Mouse (Mus musculus): ENCODE data around the gene Slc6a5. TPM values are rescaled to one million over a fixed set of nuclear protein-coding genes. Genes with fewer than 3 reads are reported as not detected.

The Slc6a5 gene
- polyA plus RNA-seq, 1 experiment from 2014 or later: not detected

DNA sequence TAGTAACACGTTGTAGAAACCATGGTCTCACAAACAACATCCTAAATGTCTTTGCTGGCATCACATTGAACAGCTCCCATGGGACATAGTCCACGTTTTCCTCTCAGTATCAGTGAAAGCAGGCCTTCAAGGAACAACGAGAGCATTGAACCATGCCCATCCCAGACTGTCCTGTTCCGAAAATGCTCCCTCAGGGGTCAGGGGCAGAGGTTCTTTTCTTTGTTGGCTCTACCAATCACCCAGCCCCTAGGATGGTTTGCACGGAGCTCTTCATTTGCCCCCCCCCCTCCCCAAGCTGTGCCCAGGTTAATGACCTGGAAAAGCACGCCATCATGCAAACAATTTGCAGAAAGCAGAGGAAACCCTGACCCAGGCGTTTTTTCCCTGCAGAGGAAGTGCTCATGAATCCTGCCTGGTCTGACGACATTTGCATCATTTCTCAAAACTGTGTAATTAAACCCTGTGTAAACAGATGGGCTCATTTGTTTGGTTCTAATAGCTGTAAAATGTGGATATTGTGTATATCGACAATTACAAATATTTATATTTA lies 7.9 kb upstream of the Slc6a5 start:
- no peak overlapping the region for H3K27ac ChIP-seq
- peaks cover 72% of the 10 kb centered on the region for H3K27me3 ChIP-seq (ENCODE audit: poor library complexity, severe bottlenecking)
- H3K4me1 ChIP-seq: peaks cover 8% of the 10 kb centered on the region; the same call in 1 of the 2 replicates
- 38% methylated on average over 9 of the region's 9 CpGs for WGBS
- no peak overlapping the region for H3K4me3 ChIP-seq
- H3K36me3 ChIP-seq (replicated peaks): no peaks in the 10 kb centered on the region
- no peaks in the 10 kb centered on the region for H3K9me3 ChIP-seq
- no peak for DNase-seq (ENCODE audit: extremely low spot score, low spot score)

DNA sequence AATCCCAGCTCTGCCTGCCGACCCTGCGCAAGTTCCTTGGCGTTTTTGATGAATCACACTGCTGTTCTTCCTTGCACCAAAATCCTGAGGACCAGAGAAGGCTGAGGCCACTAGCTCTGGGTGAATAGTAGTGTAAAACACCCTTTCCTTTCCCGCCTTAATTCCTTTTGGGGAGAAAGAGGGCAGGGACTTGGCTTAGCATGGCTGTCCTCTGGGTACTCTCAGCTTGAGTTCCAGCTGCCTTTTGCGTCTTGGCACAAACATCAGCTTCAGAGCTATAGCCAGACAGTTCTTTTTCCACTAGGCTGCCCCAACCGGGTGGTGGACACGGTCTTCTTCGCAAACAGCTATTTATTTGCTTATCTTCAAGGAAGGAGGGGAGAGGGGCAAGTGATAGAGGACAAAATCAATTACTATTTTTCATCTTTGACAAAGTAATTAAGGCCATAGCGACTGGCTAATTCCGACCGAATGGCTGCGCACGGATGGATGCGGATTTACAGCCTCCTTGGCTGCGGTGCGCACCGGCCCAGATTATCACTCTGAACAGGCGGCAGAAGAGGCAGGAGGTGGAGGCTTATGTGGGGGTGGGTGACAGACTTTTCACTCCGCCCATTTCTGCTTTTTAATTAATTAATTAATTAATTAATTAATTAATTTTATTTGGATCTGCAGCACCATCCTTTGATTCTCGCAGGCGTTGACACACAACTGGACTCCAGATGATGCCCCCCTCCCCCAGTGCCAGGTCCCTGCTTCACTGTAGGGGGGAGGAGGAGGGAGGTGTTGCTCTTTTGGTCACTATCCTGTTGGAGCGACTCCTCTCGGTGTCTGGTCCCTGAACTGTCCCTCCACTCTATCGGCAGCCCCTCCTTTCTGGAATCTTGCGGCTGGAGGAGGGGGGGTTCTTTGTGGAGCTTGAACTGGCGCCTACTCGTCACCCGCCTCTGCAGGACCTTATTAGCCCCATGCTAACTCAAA lies 2.5 kb upstream of the Slc6a5 start:
- Histone ChIP-seq H3K4me1 (peaks cover 22% of the 10 kb centered on the region), H3K27me3 (ENCODE audit: poor library complexity, severe bottlenecking) (peaks cover 100% of the 10 kb centered on the region), H3K9me3 (no peaks in the 10 kb centered on the region), H3K4me3 (no peak overlapping the region), H3K36me3 (replicated peaks) (no peaks in the 10 kb centered on the region), H3K27ac (no peak overlapping the region)
- WGBS: 2% methylated on average over 28 of the region's 28 CpGs
- no peak for DNase-seq (ENCODE audit: extremely low spot score, low spot score)

GRCm38 (mm10) chr7:49908181-49908855 lies 1.6 kb upstream of the Slc6a5 start:
- 1% methylated on average over 24 of the region's 24 CpGs for WGBS
- Histone ChIP-seq H3K27me3 (ENCODE audit: poor library complexity, severe bottlenecking) (peaks cover 100% of the 10 kb centered on the region), H3K27ac (no peak overlapping the region), H3K36me3 (replicated peaks) (no peaks in the 10 kb centered on the region), H3K4me3 (no peak overlapping the region), H3K9me3 (no peaks in the 10 kb centered on the region), H3K4me1 (peaks cover 22% of the 10 kb centered on the region)
- peak; percentile 39 for DNase-seq (ENCODE audit: extremely low spot score, low spot score)

DNA sequence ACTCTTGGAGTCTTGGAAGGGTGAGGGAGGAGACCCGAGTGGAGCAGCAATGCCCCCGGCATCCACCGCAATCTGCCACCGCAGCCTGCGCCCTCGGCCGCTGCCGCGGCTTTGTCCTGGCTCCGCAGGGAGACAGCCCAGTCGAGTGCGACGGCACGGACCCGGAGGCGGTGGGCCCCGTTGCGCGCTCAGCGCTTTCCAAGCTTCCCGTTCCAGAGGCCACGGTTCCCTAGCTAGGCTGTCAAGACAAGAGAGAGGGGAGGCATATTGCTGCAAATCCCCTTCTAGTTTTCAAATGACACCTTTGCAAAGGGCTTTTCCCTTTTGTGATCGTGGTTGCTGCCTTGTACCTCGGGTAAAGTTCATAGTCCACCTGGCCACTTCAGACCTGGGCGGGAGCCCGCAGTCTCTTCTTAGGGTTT lies 945 bp upstream of the Slc6a5 start:
- Histone ChIP-seq H3K36me3 (replicated peaks) (no peaks in the 10 kb centered on the region), H3K9me3 (no peaks in the 10 kb centered on the region), H3K4me3 (peak overlapping the region; percentile 16; the same call in 1 of the 2 replicates), H3K27me3 (ENCODE audit: poor library complexity, severe bottlenecking) (peaks cover 100% of the 10 kb centered on the region), H3K4me1 (peaks cover 22% of the 10 kb centered on the region), H3K27ac (no peak overlapping the region)
- WGBS: under 1% methylated on average over 26 of the region's 26 CpGs
- peak; percentile 47 for DNase-seq (ENCODE audit: extremely low spot score, low spot score)

GRCm38 (mm10) chr7:49910361-49910760 lies 415 bp downstream of the Slc6a5 start:
- Histone ChIP-seq H3K27me3 (ENCODE audit: poor library complexity, severe bottlenecking) (peaks cover 100% of the 10 kb centered on the region), H3K4me3 (no peak overlapping the region), H3K4me1 (peaks cover 26% of the 10 kb centered on the region), H3K27ac (no peak overlapping the region), H3K9me3 (no peaks in the 10 kb centered on the region), H3K36me3 (replicated peaks) (no peaks in the 10 kb centered on the region)
- DNase-seq (ENCODE audit: extremely low spot score, low spot score): peak; percentile 57
- under 1% methylated on average over 16 of the region's 16 CpGs for WGBS

- Histone ChIP-seq H3K9me3 (no peaks in the 10 kb centered on the region), H3K27ac (no peak overlapping the region), H3K27me3 (ENCODE audit: poor library complexity, severe bottlenecking) (peaks cover 100% of the 10 kb centered on the region), H3K36me3 (replicated peaks) (no peaks in the 10 kb centered on the region), H3K4me3 (peak overlapping the region; percentile 0; the same call in 1 of the 2 replicates), H3K4me1 (peaks cover 36% of the 10 kb centered on the region)
- WGBS: 2% methylated on average over 23 of the region's 23 CpGs
- DNase-seq (ENCODE audit: extremely low spot score, low spot score): peak; percentile 33
Measured at GRCm38 (mm10) chr7:49911147-49911946, 1.4 kb downstream of the Slc6a5 start.

DNA sequence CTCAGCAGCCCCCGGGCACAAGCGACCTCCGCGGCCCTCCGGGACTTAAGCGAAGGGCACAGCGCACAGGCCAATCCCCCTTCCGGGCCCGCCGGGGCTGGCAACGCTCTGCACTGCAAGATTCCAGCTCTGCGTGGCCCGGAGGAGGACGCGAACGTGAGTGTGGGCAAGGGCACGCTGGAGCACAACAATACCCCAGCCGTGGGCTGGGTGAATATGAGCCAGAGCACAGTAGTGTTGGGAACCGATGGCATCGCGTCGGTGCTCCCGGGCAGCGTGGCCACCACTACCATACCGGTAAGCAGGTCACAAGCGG lies 2.0 kb downstream of the Slc6a5 start:
- DNase-seq (ENCODE audit: extremely low spot score, low spot score): peak; percentile 36
- peaks cover 100% of the 10 kb centered on the region for H3K27me3 ChIP-seq (ENCODE audit: poor library complexity, severe bottlenecking)
- no peaks in the 10 kb centered on the region for H3K36me3 ChIP-seq (replicated peaks)
- no peak overlapping the region for H3K27ac ChIP-seq
- H3K9me3 ChIP-seq: no peaks in the 10 kb centered on the region
- H3K4me1 ChIP-seq: peaks cover 37% of the 10 kb centered on the region
- H3K4me3 ChIP-seq: peak overlapping the region; percentile 0; the same call in 1 of the 2 replicates
- under 1% methylated on average over 26 of the region's 26 CpGs for WGBS

DNA sequence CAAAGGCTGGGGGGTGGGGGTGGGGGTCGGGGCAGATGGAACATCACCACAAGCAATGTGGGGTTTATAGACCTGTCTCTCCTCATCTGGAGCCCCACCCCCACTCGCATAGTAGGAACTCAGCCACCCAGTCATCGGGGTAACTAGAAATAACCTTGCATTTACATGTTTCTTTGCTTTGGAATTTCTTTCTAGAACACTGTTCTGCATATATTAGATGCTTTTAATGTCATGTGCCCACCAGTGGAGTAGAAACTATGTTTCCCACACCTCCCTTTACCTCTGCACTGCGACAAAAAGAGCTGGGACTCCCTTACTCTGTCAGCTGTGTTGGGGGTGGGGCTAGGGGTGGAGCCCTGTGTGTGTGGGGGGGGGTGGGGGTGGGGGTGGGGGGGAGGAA lies 3.2 kb downstream of the Slc6a5 start:
- no peak for DNase-seq (ENCODE audit: extremely low spot score, low spot score)
- Histone ChIP-seq H3K9me3 (no peaks in the 10 kb centered on the region), H3K27ac (no peak overlapping the region), H3K4me3 (no peak overlapping the region), H3K4me1 (peaks cover 32% of the 10 kb centered on the region), H3K36me3 (replicated peaks) (no peaks in the 10 kb centered on the region), H3K27me3 (ENCODE audit: poor library complexity, severe bottlenecking) (peaks cover 100% of the 10 kb centered on the region)
- WGBS: 2% methylated on average over 4 of the region's 4 CpGs

- under 1% methylated on average over 5 of the region's 5 CpGs for whole genome bisulfite sequencing
- H3K36me3 ChIP-seq (replicated peaks): no peaks in the 10 kb centered on the region
- H3K4me3 ChIP-seq: no peak overlapping the region
- no peak for DNase-seq (ENCODE audit: extremely low spot score, low spot score)
- H3K27me3 ChIP-seq (ENCODE audit: poor library complexity, severe bottlenecking): peaks cover 100% of the 10 kb centered on the region
- peaks cover 28% of the 10 kb centered on the region for H3K4me1 ChIP-seq
- no peaks in the 10 kb centered on the region for H3K9me3 ChIP-seq
- H3K27ac ChIP-seq: no peak overlapping the region
Measured at GRCm38 (mm10) chr7:49913728-49914328, 3.9 kb downstream of the Slc6a5 start.

DNA sequence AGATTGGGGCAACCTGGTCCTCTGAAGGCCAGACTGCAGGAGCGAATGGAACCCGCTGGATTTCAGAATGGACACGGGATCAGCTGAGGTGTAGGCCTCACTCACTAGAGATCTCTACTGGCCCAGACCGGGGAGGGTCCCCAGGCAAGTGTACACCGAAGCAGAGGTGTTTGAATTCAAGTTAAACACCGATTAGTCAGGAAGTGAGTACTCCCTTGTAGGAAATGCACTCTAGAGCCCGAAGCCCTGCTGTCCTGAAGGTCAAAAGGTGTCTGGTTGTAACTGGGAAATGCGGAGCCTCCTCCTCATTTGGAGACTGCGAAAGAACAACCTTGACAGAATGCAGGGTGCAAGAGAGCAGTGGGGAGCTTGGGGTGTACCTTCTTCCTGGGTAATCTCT lies 5.0 kb downstream of the Slc6a5 start:
- Histone ChIP-seq H3K27ac (no peak overlapping the region), H3K4me1 (peaks cover 25% of the 10 kb centered on the region), H3K4me3 (no peak overlapping the region), H3K27me3 (ENCODE audit: poor library complexity, severe bottlenecking) (peaks cover 100% of the 10 kb centered on the region), H3K9me3 (peaks cover 7% of the 10 kb centered on the region; the same call in 1 of the 2 replicates), H3K36me3 (replicated peaks) (no peaks in the 10 kb centered on the region)
- under 1% methylated on average over 9 of the region's 9 CpGs for WGBS
- DNase-seq (ENCODE audit: extremely low spot score, low spot score): no peak

- no peak overlapping the region for H3K27ac ChIP-seq
- peaks cover 100% of the 10 kb centered on the region for H3K27me3 ChIP-seq (ENCODE audit: poor library complexity, severe bottlenecking)
- peaks cover 8% of the 10 kb centered on the region; the same call in 1 of the 2 replicates for H3K9me3 ChIP-seq
- no peak overlapping the region for H3K4me3 ChIP-seq
- H3K36me3 ChIP-seq (replicated peaks): no peaks in the 10 kb centered on the region
- peaks cover 25% of the 10 kb centered on the region for H3K4me1 ChIP-seq
- under 1% methylated on average over 11 of the region's 11 CpGs for WGBS
- no peak for DNase-seq (ENCODE audit: extremely low spot score, low spot score)
Measured at GRCm38 (mm10) chr7:49915471-49915870, 5.5 kb downstream of the Slc6a5 start.

DNA sequence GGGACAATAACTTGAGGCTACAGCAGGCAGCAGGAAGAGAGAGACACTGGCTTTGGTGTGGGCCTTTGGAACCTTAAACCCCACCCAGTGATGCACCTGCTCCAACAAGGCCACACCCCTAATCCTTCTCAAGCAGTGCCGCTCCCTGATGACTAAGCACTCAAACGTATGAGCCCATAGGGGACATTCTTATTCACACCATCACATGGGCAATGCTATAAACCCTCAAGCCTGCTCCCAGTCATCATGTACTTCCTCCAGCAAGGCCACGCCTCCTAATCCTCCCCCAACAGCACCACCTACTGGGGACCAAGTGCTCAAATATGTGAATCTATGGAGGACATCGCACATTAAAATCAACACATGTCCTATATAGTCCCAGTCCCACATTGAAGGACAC lies 9.5 kb downstream of the Slc6a5 start:
- H3K9me3 ChIP-seq: peaks cover 8% of the 10 kb centered on the region; the same call in 1 of the 2 replicates
- H3K27ac ChIP-seq: no peak overlapping the region
- DNase-seq (ENCODE audit: extremely low spot score, low spot score): no peak
- whole genome bisulfite sequencing: 87% methylated on average over 4 of the region's 4 CpGs
- H3K36me3 ChIP-seq (replicated peaks): no peaks in the 10 kb centered on the region
- peaks cover 24% of the 10 kb centered on the region for H3K4me1 ChIP-seq
- H3K4me3 ChIP-seq: no peak overlapping the region
- peaks cover 93% of the 10 kb centered on the region for H3K27me3 ChIP-seq (ENCODE audit: poor library complexity, severe bottlenecking)

Data from forebrain, embryonic 10.5 days (tissue).